Comparison of ENCODE assay signal across 7 mouse cellular contexts in the genomic region with DNA sequence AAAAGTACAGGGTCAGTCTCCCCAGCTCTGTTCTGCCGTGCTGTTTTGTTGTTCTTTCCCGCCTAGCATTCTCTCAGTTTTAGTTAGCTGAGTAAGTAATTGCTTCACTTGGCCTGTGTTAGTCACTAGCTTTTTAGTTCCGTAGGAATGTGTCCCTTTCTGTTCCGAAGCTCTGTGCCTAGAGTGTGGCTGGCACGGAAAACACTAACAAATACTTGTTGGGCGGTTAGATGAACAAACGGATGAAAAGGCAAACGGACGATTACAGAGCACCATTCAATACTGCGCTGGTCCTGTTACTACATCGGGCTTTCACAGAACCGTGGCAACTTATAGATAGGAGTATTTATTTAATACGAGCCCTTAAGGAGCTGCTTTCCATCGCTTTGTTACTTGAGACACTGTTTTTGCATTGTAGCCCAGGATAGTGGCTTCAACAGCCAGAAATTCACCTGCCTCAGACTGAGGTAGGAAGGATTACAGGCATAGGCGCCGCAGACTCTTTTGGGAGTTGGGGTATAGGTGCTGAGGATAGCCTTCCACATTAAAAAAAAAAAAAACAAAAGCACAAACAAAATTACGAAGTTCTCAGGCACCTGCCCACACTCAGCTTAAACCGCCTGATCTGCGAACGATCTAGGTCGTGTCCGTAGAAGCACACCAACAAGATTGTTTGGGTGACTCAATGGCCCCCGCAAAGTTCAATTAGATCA. TPM values are rescaled to one million over a fixed set of nuclear protein-coding genes. Genes with fewer than 3 reads are reported as not detected.
DNase-seq lines count a peak whose midpoint lies in the region; ATAC-seq and TF ChIP-seq lines count a peak whose summit lies in the region.

No protein-coding gene starts in this region.

- peak; percentile 3 for ATAC-seq in erythroblast, adult 5-6 weeks (replicated peaks; ENCODE audit: low FRiP score, poor library complexity, severe bottlenecking)
- ATAC-seq in hindbrain, embryonic 12.5 days (ENCODE audit: low FRiP score) = no peak
- ATAC-seq in midbrain, embryonic 16.5 days = peak; percentile 1

- H3K9me3 ChIP-seq in MEL (replicated peaks; ENCODE audit: insufficient read depth, low read length) = no peaks in the 10 kb centered on the region
- no peaks in the 10 kb centered on the region for H3K9me3 ChIP-seq in hindbrain, embryonic 12.5 days (replicated peaks)
- H3K9me3 ChIP-seq in midbrain, embryonic 16.5 days (replicated peaks; ENCODE audit: control insufficient read depth, low read length, poor library complexity, severe bottlenecking) = no peaks in the 10 kb centered on the region

- no peak for TF ChIP-seq POLR2A in MEL (IDR thresholded peaks at IDR 0.05; ENCODE audit: control insufficient read depth in 1 of 2, insufficient read depth in 1 of 2, low read depth in 1 of 2, low read length in 2 of 2, poor library complexity in 1 of 2)
- TF ChIP-seq POLR2A in bone marrow macrophage, adult 2 months (IDR thresholded peaks at IDR 0.05; ENCODE audit: borderline replicate concordance, low read depth, low read length) = no peak
- no peak for TF ChIP-seq POLR2A in liver, adult 2 months (IDR thresholded peaks at IDR 0.05; ENCODE audit: extremely low read depth, insufficient read depth, low read length)

- no peak for TF ChIP-seq EP300 in MEL (IDR thresholded peaks at IDR 0.05; ENCODE audit: low read depth in 1 of 2, low read length in 2 of 2)

- peaks cover 20% of the 10 kb centered on the region for H3K79me2 ChIP-seq in MEL (ENCODE audit: control insufficient read depth, insufficient read depth, low read length, poor library complexity)
- H3K79me2 ChIP-seq in liver, adult 2 months (ENCODE audit: control insufficient read depth, insufficient read depth, low read length) = peaks cover 19% of the 10 kb centered on the region

- peaks cover 0 to 9% of the 10 kb centered on the region in 2 experiments; a peak in 2 of 4 replicates for H3K36me3 ChIP-seq in MEL (ENCODE audit: control insufficient read depth in 1 of 2, insufficient read depth in 2 of 2, low read length in 2 of 2)
- no peaks in the 10 kb centered on the region for H3K36me3 ChIP-seq in hindbrain, embryonic 12.5 days
- no peaks in the 10 kb centered on the region for H3K36me3 ChIP-seq in liver, adult 2 months (ENCODE audit: control insufficient read depth, insufficient read depth, low read length)
- H3K36me3 ChIP-seq in midbrain, embryonic 16.5 days (ENCODE audit: control insufficient read depth, insufficient read depth, low read length) = no peaks in the 10 kb centered on the region

- 6% methylated on average over 23 of the region's 23 CpGs for WGBS in hindbrain, embryonic 12.5 days
- under 1% methylated on average over 23 of the region's 23 CpGs for WGBS in liver, adult 2 months
- 4% methylated on average over 23 of the region's 23 CpGs for WGBS in midbrain, embryonic 16.5 days

- TF ChIP-seq CTCF in MEL (IDR thresholded peaks at IDR 0.05 in 2 of 3, conservative IDR thresholded peaks at IDR 0.05 in 1 of 3; ENCODE audit: control insufficient read depth in 1 of 3, insufficient read depth in 1 of 3, low read depth in 2 of 3, low read length in 3 of 3, poor library complexity in 1 of 3, severe bottlenecking in 1 of 3) = no peak
- TF ChIP-seq CTCF in bone marrow macrophage, adult 2 months (IDR thresholded peaks at IDR 0.05; ENCODE audit: low read depth, low read length) = no peak
- no peak for TF ChIP-seq CTCF in liver, adult 2 months (IDR thresholded peaks at IDR 0.05; ENCODE audit: low read depth, low read length)

- H3K4me3 ChIP-seq in MEL (ENCODE audit: control insufficient read depth in 1 of 2, insufficient read depth in 1 of 2, low read depth in 2 of 2, low read length in 2 of 2) = peak overlapping the region; percentile 62 to 70
- H3K4me3 ChIP-seq in bone marrow macrophage, adult 2 months (ENCODE audit: insufficient read depth, low read length) = peak overlapping the region; percentile 89
- peak overlapping the region; percentile 84 for H3K4me3 ChIP-seq in hindbrain, embryonic 12.5 days
- peak overlapping the region; percentile 81 for H3K4me3 ChIP-seq in liver, adult 2 months (ENCODE audit: insufficient read depth, low read depth, low read length)
- peak overlapping the region; percentile 89 for H3K4me3 ChIP-seq in midbrain, embryonic 16.5 days (ENCODE audit: low read depth, low read length)

- peak; percentile 26 for DNase-seq in MEL (ENCODE audit: low read depth, low spot score)
- peak; percentile 82 for DNase-seq in liver, adult 2 months (ENCODE audit: extremely low read depth, low read depth, low spot score)
- DNase-seq in right cerebral cortex, postnatal 25 days = no peak

- H3K27ac ChIP-seq in MEL (ENCODE audit: control insufficient read depth, low read depth, low read length) = peak overlapping the region; percentile 76
- H3K27ac ChIP-seq in bone marrow macrophage, adult 2 months (ENCODE audit: insufficient read depth, low read depth, low read length) = peak overlapping the region; percentile 86
- H3K27ac ChIP-seq in hindbrain, embryonic 12.5 days = peak overlapping the region; percentile 55; the same call in 1 of the 2 replicates
- H3K27ac ChIP-seq in liver, adult 2 months (replicated peaks; ENCODE audit: insufficient read depth, low read depth, low read length) = peak overlapping the region; percentile 91
- H3K27ac ChIP-seq in midbrain, embryonic 16.5 days (ENCODE audit: low read length) = peak overlapping the region; percentile 60; the same call in 1 of the 2 replicates

- H3K27me3 ChIP-seq in MEL (ENCODE audit: control insufficient read depth in 1 of 2, insufficient read depth in 2 of 2, low read length in 2 of 2) = no peaks in the 10 kb centered on the region
- no peaks in the 10 kb centered on the region for H3K27me3 ChIP-seq in hindbrain, embryonic 12.5 days
- H3K27me3 ChIP-seq in liver, adult 2 months (ENCODE audit: control insufficient read depth, insufficient read depth, low read length) = no peaks in the 10 kb centered on the region
- H3K27me3 ChIP-seq in midbrain, embryonic 16.5 days (ENCODE audit: control insufficient read depth, insufficient read depth, low read depth, low read length) = no peaks in the 10 kb centered on the region

- H3K4me1 ChIP-seq in MEL (ENCODE audit: control insufficient read depth in 1 of 2, insufficient read depth in 2 of 2, low read length in 2 of 2) = peaks cover 0 to 10% of the 10 kb centered on the region in 2 experiments; a peak in 2 of 4 replicates
- H3K4me1 ChIP-seq in bone marrow macrophage, adult 2 months (ENCODE audit: control insufficient read depth, insufficient read depth, low read length) = peaks cover 14% of the 10 kb centered on the region
- H3K4me1 ChIP-seq in hindbrain, embryonic 12.5 days = peaks cover 31% of the 10 kb centered on the region
- H3K4me1 ChIP-seq in liver, adult 2 months (ENCODE audit: control insufficient read depth, insufficient read depth, low read length) = peaks cover 7% of the 10 kb centered on the region
- peaks cover 21% of the 10 kb centered on the region for H3K4me1 ChIP-seq in midbrain, embryonic 16.5 days (ENCODE audit: control insufficient read depth, insufficient read depth, low read length)

- peak overlapping the region; percentile 95 for H3K4me2 ChIP-seq in hindbrain, embryonic 12.5 days (replicated peaks)
- H3K4me2 ChIP-seq in midbrain, embryonic 16.5 days (ENCODE audit: low read length) = peak overlapping the region; percentile 63

- peak overlapping the region; percentile 90 for H3K9ac ChIP-seq in MEL (ENCODE audit: control insufficient read depth, low read depth, low read length, poor library complexity, severe bottlenecking)
- H3K9ac ChIP-seq in hindbrain, embryonic 12.5 days = peak overlapping the region; percentile 94
- H3K9ac ChIP-seq in liver, adult 2 months (ENCODE audit: low read depth, low read length) = peak overlapping the region; percentile 73
- H3K9ac ChIP-seq in midbrain, embryonic 16.5 days (ENCODE audit: low read depth, low read length) = peak overlapping the region; percentile 94

- no peak for TF ChIP-seq RAD21 in MEL (IDR thresholded peaks at IDR 0.05; ENCODE audit: low read depth, low read length)

TF ChIP-seq in MEL, 35 proteins besides CTCF, POLR2A, EP300 and RAD21:
- TF ChIP-seq SMC3 (IDR thresholded peaks at IDR 0.05; ENCODE audit: low read depth, low read length) (no peak), NELFE (IDR thresholded peaks at IDR 0.05; ENCODE audit: low read depth, low read length) (no peak), ELF1 (IDR thresholded peaks at IDR 0.05; ENCODE audit: low read depth, low read length) (no peak), ZNF384 (IDR thresholded peaks at IDR 0.05; ENCODE audit: low read depth, low read length) (peak; percentile 74), MAFK (IDR thresholded peaks at IDR 0.05; ENCODE audit: borderline replicate concordance, low read depth, low read length) (no peak)

RNA-seq across cellular contexts. Expression of a gene that starts 0.6 kb away (rescaled TPM):
- 24.1 and 29.4 TPM in 2 replicates for total RNA-seq in MEL (2012; rRNA removed)
- 10 to 100 TPM in 1 of 2 experiments, not detected in 1; 40.1 TPM for polyA plus RNA-seq in MEL (2012; ENCODE audit: insufficient read depth in 1 of 2, insufficient read length in 2 of 2, low read depth in 1 of 2, low replicate concordance in 2 of 2, missing spikeins in 1 of 2)
- 50.9 and 56.4 TPM in 2 replicates for polyA plus RNA-seq in bone marrow macrophage, adult 2 months (2012; ENCODE audit: insufficient read depth, insufficient read length, missing spikeins)
- 12.7 and 21.3 TPM in 2 replicates for total RNA-seq in erythroblast, adult 5-6 weeks (2015; ENCODE audit: low replicate concordance)
- total RNA-seq in erythroblast, adult 5-6 weeks (2017; ENCODE audit: low replicate concordance) = 14.4 and 14.7 TPM in 2 replicates
- polyA plus RNA-seq in hindbrain, embryonic 12.5 days (2016; fragmentation: Nextera tagmentation; extraction: Ambion mirVana) = 27.4 and 28.7 TPM in 2 replicates
- 12.4 and 14.0 TPM in 2 replicates for total RNA-seq in liver, adult 2 months (2014; rRNA removed)
- 6.8 and 9.3 TPM in 2 replicates for polyA plus RNA-seq in liver, adult 2 months (2012; rRNA removed)
- 26.6 TPM in 2 replicates for polyA plus RNA-seq in midbrain, embryonic 16.5 days (2015; fragmentation: Nextera tagmentation; extraction: Ambion mirVana)
